Mouse (Mus musculus): ENCODE data around the gene Aebp1. TPM values are rescaled to one million over a fixed set of nuclear protein-coding genes. Genes with fewer than 3 reads are reported as not detected.

Aebp1 gene
- total RNA-seq, 1 experiment from 2014 or later: not detected

DNA sequence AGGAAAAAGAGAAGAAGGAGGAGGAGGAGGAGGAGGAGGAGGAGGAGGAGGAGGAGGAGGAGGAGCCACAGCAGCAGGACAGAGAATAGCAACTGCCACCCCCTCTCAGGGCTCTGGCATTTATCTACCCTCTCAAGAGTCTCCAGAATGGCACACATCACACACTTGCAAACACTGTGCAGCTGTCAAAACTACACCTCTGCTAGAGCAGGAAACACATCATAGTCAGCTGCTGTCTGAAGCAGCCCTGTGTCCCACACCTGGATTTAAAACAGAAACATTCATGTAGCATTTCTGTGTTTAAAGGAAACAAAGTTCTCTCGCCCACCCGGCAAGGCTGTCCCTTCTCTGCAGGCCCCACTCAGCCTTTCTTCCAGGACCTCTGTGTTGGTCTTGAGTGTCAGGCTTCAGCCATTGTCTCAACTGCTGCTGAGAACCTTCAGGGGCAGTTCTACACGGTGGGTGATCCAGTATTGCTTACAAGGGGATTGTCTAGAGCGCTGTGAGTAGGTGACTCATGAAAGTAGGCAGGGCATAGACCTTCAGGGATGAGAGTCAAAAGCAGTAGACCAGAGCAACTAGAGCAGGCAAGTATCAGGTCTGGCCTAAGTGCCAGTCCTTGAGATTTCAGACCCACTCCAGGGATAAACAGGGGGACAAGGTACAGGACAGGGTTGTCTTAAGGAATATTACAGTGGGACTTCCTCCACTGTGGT is 10.6 kb upstream of the Aebp1 start:
- no peak for ATAC-seq (ENCODE audit: extremely low read depth, insufficient number of reproducible peaks, low FRiP score, poor library complexity, severe bottlenecking)

DNA sequence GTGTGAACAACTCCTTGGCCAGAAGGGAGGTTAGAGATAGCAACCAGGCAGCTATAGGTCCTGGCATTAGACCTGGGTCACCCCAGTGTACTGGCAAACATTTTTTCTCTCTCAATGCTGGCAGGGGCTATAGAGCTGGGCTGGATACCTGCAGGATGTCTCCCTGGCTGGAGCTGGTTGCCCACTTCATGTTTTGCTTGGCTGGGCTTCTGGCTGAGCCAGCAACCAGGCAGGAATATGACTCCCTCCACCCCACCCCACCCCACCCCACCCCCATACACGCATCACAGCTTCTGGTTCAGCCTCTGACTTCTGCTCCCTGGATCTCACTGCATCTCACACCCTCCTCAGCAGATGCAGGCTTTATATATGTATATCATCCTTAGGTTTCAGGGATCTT is 9.4 kb upstream of the Aebp1 start:
- no peak for ATAC-seq (ENCODE audit: extremely low read depth, insufficient number of reproducible peaks, low FRiP score, poor library complexity, severe bottlenecking)

DNA sequence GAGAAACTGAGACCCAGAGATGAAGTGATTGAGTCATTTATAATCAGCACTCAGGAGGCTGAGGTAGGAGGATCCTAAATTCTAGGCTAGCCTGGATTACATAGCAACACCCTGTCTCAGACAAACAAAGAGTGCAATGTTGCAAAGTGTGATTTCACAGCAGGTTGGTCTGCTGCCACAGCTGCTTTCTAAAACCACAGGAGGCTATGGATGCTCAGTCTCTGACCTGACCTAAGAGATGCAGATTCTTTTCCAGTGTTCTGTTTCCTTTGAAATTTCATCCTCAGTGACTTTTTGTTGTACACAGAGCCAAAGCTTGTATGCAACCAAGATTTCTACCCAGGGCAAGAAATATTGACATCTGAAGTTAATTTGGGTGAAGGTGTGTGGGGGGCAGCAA is 6.3 kb upstream of the Aebp1 start:
- ATAC-seq (ENCODE audit: extremely low read depth, insufficient number of reproducible peaks, low FRiP score, poor library complexity, severe bottlenecking): no peak

DNA sequence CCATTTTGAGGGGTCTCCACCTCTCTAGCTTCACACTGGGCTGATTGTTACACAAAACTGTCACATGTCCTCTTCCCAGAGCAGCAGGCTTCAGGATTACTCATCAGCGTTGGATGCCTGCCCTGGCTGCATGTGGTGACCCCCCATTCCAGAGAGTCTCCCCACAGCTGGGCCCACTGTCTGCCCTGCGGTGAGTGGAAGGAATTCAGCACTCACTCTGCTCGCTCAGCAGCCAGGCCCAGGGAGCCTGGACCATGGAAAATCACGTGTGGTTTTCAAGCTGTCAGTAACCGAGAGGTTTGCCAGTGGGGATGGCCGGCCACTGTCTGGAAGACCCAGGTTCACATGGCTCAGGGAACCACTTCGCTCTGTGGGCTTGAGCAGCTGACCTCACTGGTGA is 5.8 kb upstream of the Aebp1 start:
- ATAC-seq (ENCODE audit: extremely low read depth, insufficient number of reproducible peaks, low FRiP score, poor library complexity, severe bottlenecking): no peak

DNA sequence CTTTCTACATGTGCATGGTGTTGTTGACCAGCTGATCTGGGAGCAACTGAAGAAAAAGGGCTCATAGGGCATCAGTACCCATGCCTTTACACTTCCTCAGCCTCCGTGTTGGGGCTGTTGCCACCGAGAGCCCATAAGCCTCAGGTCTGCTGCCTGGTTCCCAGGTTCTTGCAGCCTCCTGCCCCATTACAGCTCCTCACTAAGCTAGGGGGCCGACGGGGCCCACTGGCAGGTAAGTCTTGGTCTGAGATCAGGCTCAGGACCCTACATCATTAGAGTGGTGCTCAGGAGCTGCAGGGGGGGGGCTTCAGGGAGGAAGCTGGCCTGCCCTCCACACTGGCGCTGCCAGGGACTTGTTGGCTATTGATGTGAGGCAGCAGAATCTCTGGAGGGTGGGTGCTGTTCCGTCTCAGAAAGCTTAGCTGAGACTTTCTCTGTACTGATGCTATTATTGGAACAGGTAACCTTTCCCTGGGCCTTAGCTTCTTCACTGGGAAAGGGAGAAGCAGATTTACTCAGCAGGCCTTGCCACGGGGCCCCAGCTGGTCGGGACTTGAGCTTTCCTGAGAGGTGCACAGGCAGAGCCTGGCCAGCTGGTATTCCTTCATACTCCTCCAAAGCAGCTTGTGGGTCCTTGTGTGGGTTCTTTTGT is 5.1 kb upstream of the Aebp1 start:
- no peak for ATAC-seq (ENCODE audit: extremely low read depth, insufficient number of reproducible peaks, low FRiP score, poor library complexity, severe bottlenecking)

DNA sequence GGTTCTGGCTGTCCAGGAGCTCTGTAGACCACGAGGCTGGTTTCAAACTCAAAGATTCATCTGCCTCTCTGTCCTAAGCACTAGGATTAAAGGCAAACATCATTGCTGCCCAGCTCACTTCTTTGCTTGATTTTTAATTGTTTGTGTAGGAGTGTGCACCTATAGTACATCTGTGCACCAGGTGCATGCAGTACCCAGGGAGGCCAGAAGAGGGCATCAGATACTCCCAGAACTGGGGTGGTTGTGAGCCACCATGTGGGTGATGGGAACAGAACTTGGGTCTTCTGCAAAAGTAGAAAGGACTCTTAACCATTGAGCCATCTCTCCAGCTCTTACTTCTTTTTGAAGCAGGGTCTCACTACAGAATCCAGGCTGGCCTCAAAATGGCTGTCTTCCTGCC is 3.0 kb upstream of the Aebp1 start:
- ATAC-seq (ENCODE audit: extremely low read depth, insufficient number of reproducible peaks, low FRiP score, poor library complexity, severe bottlenecking): no peak

DNA sequence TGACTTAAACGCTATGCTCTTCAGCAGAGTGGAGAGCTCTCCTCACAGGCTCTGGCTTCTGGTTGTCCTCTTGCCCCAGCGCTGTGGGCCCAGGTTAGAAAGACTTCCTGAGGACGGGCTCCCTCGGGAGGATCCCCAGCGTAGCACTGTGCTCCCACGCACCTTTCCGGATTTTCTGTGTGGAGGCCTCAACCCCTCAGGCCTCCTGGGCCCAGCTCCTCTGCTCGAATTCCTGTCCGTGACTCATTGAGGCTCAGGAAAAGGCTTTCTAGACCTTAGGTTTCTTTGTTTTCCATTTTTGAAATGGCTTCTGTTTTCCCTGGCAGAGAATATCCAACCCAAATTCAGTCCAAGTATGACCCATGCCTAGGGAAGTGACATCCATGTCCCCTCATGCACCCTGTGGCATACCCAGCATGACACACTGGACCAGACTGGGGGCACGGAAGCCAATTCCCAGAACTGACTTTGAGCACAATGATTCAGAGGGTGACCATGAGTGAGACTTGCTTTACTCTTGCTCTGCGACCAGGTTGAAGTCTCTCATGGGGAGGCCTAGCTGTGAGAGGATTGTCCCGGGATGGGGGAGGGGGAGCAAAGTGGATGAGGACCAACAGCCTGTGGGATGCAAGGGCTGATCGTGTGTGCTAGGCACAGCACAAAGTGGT is 1.7 kb upstream of the Aebp1 start:
- ATAC-seq (ENCODE audit: extremely low read depth, insufficient number of reproducible peaks, low FRiP score, poor library complexity, severe bottlenecking): no peak

DNA sequence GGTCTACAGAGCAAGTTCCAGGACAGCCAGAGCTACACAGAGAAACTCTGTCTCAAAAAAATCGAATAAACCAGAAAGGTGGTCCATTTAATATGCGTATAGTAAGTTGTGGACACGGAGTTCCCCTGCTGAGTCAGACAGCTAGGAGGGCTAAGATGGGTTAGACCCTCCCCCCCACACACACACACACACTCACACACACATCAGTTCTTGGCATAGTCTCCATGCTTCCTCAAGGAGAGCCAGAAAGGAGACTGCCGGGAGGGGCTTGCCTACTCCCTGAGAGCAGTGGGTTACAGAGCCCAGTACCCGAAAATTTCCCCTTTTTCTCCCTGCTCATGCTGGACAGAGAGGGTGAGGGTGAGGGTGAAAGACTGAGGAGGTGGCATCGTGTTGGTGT is 1.1 kb upstream of the Aebp1 start:
- no peak for ATAC-seq (ENCODE audit: extremely low read depth, insufficient number of reproducible peaks, low FRiP score, poor library complexity, severe bottlenecking)

DNA sequence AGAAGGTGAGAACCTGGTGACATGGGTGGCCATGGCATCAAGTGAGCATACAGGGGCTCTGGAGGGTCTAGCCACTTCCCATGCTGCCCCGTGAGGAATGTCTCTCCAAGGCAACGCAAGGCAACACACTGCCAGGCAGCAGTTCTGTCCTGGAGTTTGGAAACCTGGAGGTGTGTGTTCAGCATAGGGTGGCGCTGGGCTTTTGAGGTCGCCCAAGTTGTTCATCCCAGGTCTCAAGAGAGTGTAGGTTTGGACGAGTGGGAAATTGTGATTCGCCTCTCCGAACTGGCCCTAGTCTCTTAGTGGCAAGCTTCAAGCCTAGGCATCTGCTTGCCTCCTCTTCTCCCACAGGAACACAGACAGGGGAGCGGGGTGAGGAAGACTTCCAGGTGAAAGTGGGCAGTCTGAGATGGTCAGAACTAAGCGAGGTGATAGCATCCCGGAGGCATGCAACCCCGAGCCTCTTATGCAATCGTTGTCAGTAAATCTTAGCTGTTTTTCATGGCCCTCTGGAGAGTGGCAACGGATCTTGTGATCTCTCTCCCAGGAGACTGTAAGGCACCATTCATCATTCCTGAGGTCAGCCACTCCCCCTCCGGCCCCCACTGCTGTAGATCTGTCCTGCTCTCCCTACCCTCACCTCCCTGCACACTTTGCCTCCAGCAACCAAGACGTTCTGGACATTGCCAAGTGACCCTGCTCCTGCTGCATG is 803 bp downstream of the Aebp1 start:
- ATAC-seq (ENCODE audit: extremely low read depth, insufficient number of reproducible peaks, low FRiP score, poor library complexity, severe bottlenecking): no peak

DNA sequence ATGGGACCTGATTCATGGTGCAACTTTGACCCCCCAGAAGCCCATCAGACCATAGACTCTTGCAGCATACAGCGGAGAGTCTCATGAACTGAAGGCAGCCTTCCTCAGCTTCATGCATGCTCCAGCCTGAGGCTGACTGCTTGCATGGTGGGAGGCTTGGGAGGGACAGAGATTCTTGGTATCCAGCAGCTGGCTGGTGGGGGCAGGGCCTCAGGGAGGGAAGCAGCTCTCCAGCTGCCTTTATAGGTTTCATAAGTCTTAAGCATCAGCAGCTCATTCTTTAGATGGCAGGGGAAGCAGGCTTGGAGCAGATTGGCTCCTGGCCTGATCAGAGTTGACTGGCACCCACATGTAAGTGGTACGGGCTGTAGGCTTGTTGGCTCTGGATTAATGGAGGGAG is 5.4 kb downstream of the Aebp1 start:
- ATAC-seq (ENCODE audit: extremely low read depth, insufficient number of reproducible peaks, low FRiP score, poor library complexity, severe bottlenecking): no peak

DNA sequence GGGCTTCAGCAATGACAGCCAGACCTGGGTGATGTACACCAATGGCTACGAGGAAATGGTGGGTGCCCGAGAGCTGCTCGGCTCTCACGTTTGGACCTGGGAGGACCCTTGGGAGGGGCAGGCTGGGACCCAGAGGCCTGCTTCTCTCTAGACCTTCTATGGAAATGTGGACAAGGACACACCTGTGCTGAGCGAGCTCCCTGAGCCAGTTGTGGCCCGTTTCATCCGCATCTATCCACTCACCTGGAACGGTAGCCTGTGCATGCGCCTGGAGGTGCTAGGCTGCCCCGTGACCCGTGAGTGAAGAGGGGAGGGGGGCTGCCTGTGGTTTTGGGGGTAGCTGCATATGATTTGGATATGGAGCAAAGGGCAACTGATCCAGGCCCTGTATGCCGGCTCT is 6.6 kb downstream of the Aebp1 start:
- no peak for ATAC-seq (ENCODE audit: extremely low read depth, insufficient number of reproducible peaks, low FRiP score, poor library complexity, severe bottlenecking)

DNA sequence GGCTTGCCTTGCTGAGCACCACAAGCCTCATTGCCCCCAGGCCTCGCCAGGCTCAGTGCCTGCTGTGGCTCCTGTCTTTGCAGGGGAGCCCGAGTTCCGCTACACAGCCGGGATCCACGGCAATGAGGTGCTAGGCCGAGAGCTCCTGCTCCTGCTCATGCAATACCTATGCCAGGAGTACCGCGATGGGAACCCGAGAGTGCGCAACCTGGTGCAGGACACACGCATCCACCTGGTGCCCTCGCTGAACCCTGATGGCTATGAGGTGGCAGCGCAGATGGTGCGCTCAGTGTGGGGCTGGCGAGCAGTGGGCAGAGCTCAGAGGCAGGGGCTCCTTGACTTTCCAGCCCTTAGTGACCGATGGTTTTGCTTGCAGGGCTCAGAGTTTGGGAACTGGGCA is 7.6 kb downstream of the Aebp1 start:
- no peak for ATAC-seq (ENCODE audit: extremely low read depth, insufficient number of reproducible peaks, low FRiP score, poor library complexity, severe bottlenecking)

DNA sequence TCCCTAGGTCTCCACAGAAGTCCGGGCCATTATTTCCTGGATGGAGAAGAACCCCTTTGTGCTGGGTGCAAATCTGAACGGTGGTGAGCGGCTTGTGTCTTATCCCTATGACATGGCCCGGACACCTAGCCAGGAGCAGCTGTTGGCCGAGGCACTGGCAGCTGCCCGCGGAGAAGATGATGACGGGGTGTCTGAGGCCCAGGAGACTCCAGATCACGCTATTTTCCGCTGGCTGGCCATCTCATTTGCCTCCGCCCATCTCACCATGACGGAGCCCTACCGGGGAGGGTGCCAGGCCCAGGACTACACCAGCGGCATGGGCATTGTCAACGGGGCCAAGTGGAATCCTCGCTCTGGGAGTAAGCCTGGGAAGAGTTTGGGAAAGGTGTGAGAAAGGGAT is 8.3 kb downstream of the Aebp1 start:
- no peak for ATAC-seq (ENCODE audit: extremely low read depth, insufficient number of reproducible peaks, low FRiP score, poor library complexity, severe bottlenecking)

DNA sequence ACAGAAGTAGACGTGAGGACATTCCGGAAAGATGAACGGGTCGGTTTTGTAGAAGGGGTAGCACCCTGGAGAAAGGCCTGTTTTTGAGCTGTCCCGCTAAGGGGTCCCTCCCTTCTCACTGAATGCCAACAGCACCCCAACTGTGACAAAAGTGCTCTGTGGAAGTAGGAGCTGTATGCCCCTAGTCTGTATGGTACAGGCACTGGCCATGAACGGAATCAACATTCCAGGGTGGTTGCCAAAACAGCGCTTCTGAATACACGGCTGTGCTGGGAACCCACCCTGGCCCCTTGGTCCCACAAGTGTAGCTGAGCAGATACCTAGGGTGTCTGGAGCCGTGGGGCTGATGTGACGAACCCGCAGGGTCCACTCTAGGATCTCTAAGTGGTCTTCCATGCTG is 11.0 kb downstream of the Aebp1 start:
- no peak for ATAC-seq (ENCODE audit: extremely low read depth, insufficient number of reproducible peaks, low FRiP score, poor library complexity, severe bottlenecking)

DNA sequence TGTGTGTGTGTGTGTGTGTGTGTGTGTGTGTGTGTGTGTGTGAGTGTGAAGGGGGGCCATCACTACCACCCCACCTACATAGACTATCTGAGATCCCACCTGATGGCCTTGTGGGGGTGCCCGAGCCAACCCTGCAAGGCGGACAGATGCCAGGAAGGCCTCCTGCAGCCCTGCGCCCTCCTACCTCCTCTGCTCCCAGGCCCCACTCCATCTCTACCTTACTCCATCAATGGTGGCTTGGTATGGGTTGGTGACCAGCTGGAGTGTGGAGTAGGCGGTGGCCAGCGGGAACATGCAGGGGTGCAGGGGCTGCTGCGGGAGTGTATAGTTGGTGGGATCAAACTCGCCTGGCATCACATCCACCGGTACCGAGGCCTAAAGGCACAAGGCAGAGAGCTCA is 11.4 kb downstream of the Aebp1 start:
- no peak for ATAC-seq (ENCODE audit: extremely low read depth, insufficient number of reproducible peaks, low FRiP score, poor library complexity, severe bottlenecking)

DNA sequence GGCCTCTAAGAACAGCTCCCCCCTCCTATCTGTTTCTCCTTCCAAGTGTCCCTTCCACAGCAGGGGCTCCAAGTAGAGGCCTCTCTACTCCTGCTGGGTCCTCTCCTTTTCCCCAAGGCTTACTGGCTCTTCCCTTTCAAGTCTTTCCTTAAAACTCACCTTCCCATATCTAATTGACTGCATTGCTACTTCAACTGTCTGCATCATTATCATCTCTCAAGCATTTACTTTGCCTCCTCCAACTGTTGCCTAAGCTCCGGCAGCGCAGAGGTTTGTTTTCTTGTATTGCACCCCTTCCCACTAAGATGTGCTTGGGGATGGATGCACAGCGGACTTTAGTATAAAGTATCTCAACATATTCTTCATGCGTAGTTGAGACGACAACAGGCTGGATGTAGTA is 15.7 kb downstream of the Aebp1 start:
- ATAC-seq (ENCODE audit: extremely low read depth, insufficient number of reproducible peaks, low FRiP score, poor library complexity, severe bottlenecking): no peak

DNA sequence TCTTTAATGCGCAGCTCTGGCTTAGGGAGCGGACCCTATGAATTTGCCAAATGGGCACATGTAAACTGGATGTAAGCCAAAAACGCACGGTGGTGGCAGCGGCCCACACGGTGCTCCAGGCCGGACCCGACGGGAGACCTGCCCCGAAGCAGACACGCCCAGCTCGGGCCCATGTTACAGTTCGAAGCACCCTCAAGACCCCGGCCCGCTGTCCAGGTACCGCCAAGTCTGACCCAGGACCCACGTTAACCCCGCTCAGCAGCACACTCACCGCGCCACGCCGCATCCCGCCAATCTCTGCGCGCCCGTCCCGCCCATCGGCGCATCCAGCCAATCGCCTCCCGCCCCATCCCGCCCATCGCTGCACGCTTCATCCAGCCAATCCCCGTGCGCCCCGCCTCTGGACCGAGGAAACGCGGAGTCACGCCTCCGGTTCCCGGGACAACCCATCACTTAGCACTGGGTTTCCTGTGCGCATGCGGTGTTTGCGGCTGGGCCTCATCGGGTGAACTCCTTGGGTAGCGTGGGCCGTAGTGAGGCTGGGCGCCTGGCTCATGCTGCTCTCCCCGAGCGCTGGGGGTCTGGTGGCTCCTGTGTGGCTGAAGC is 16.3 kb downstream of the Aebp1 start, which contains the start of gene Pold2:
TSS of gene Pold2 (minus strand) at position 372 of the 606 bp plus-strand sequence.
- ATAC-seq (ENCODE audit: extremely low read depth, insufficient number of reproducible peaks, low FRiP score, poor library complexity, severe bottlenecking): peak; percentile 95

DNA sequence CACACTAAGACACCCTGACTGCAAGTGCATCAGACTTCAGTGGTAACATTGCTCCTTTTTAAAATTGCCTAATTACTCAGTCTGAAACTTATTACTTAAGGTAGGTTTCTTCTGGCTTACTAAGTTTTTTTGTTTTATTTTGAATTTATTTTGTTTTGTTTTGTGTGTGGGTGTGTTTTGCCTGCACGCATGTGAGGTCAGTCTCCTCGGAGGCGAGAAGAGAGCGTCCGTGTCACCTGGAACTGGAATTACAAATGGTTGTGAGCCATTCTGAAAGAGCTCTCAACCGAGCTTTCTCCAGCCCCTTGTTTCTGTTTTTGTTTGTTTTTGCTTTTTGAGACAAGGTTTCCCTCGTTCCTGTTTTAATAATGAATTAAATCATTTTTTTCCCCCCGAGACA is 16.9 kb downstream of the Aebp1 start:
- no peak for ATAC-seq (ENCODE audit: extremely low read depth, insufficient number of reproducible peaks, low FRiP score, poor library complexity, severe bottlenecking)

DNA sequence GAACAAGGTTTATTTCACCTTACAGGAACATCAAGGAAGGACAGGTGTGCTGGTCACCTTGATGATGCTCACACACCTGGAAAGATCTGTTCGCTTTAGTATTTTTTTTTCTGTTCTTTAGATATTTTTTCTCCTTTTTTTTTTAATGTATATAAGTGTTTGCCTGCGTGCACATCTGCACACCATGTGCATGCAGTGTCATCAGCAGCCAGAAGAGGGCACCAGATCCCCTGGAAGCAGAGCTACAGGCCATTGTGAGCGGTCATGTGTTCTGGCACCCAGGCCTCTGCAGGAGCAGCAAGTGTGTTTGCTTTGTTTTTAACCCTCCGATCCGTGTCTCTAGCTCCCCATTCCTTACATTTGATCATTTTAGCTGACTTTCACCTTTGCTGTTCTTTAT is 18.2 kb downstream of the Aebp1 start:
- ATAC-seq (ENCODE audit: extremely low read depth, insufficient number of reproducible peaks, low FRiP score, poor library complexity, severe bottlenecking): 0 out of 2 replicates have a peak, but pooled peaks have one; percentile 18

Data from neutrophil, adult 5-6 weeks (primary cell).